In the genomic region with DNA sequence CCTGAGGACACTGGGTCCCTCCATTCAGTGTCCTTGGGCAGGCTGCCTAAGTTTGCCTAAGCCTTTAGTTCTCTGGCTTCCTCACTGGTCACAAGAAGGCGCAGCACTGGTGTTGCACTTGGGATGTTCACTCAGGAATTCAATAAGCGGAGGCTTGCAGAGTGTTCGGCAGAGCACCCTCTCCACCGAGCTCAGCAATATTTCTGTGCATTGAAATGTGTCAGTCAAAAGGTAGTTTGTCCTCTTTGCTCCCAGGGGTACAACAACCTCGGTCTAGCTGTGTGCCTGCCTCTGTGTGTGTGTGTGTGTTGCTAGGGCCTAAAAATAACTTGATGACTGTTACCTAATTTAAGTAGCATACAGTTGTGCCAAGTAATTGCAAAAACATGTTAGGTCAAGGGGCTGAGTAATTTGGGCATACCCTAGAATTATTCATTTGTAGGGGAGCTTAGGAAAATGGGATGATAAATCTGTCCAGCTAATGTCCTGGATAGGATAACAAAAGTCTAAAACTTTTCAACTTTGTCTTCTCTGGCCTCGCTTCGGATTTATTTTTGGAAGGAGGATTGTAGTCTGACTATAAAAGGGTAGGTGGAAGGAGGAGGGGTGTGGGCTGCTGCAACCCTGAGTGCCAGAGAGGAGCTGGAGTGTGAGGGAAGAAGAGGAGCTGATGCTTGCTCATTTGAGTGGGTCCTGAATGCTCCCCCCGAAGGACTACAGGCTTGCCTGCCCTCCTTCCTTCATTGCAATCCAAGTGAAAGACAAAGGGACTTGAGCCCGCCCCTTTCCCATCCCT, we compare ENCODE assay signal across 8 mouse cellular contexts. TPM values are rescaled to one million over a fixed set of nuclear protein-coding genes. Genes with fewer than 3 reads are reported as not detected.
DNase-seq lines count a peak whose midpoint lies in the region; ATAC-seq and TF ChIP-seq lines count a peak whose summit lies in the region.

No protein-coding gene starts in this region.

- H3K4me2 ChIP-seq in midbrain, embryonic 13.5 days (replicated peaks): 0 out of 2 replicates have a peak overlapping the region, but pooled peaks have one; percentile 16
- no peak overlapping the region for H3K4me2 ChIP-seq in midbrain, embryonic 11.5 days
- H3K4me2 ChIP-seq in embryonic facial prominence, embryonic 13.5 days: no peak overlapping the region; the same call in 1 of the 2 replicates

- no peak overlapping the region; the same call in 1 of the 2 replicates for H3K9ac ChIP-seq in midbrain, embryonic 13.5 days (replicated peaks)
- H3K9ac ChIP-seq in midbrain, embryonic 11.5 days (ENCODE audit: low read length): no peak overlapping the region
- H3K9ac ChIP-seq in embryonic facial prominence, embryonic 13.5 days: peak overlapping the region; percentile 47; the same call in 1 of the 2 replicates

- no peak overlapping the region for H3K27ac ChIP-seq in midbrain, embryonic 13.5 days
- no peak overlapping the region for H3K27ac ChIP-seq in midbrain, embryonic 11.5 days (ENCODE audit: low read depth, low read length)
- H3K27ac ChIP-seq in embryonic facial prominence, embryonic 13.5 days: peak overlapping the region; percentile 69; the same call in 1 of the 2 replicates
- peak overlapping the region; percentile 11 for H3K27ac ChIP-seq in small intestine, adult 2 months (ENCODE audit: insufficient read depth, low read depth, low read length)

- peaks cover 28% of the 10 kb centered on the region for H3K4me1 ChIP-seq in midbrain, embryonic 13.5 days (replicated peaks)
- 0 out of 2 replicates have a peak, but pooled peaks cover under 1% of the 10 kb centered on the region for H3K4me1 ChIP-seq in midbrain, embryonic 11.5 days (ENCODE audit: control insufficient read depth, insufficient read depth, low read length)
- H3K4me1 ChIP-seq in embryonic facial prominence, embryonic 13.5 days: peaks cover 27% of the 10 kb centered on the region
- H3K4me1 ChIP-seq in small intestine, adult 2 months (ENCODE audit: control insufficient read depth, insufficient read depth, insufficient read length, low read length): no peaks in the 10 kb centered on the region

- intact Hi-C loops in heart, postnatal 36 days (cut with DNase I): no loop called here
- intact Hi-C loops in left cerebral cortex, postnatal 10 days (cut with DNase I): no loop called here

- no peak for TF ChIP-seq POLR2A in small intestine, adult 2 months (IDR thresholded peaks at IDR 0.05; ENCODE audit: low read depth, low read length)

- no peaks in the 10 kb centered on the region for H3K9me3 ChIP-seq in midbrain, embryonic 13.5 days
- H3K9me3 ChIP-seq in midbrain, embryonic 11.5 days (ENCODE audit: control insufficient read depth, low read length): no peaks in the 10 kb centered on the region
- H3K9me3 ChIP-seq in embryonic facial prominence, embryonic 13.5 days: no peaks in the 10 kb centered on the region

- no peaks in the 10 kb centered on the region; the same call in 1 of the 2 replicates for H3K36me3 ChIP-seq in midbrain, embryonic 13.5 days
- no peaks in the 10 kb centered on the region for H3K36me3 ChIP-seq in midbrain, embryonic 11.5 days (ENCODE audit: control insufficient read depth, insufficient read depth, low read length)
- H3K36me3 ChIP-seq in embryonic facial prominence, embryonic 13.5 days: 0 out of 2 replicates have a peak, but pooled peaks cover 6% of the 10 kb centered on the region
- H3K36me3 ChIP-seq in small intestine, adult 2 months (ENCODE audit: control insufficient read depth, insufficient read depth, low read length): peaks cover 2% of the 10 kb centered on the region; the same call in 1 of the 2 replicates

- WGBS in midbrain, embryonic 13.5 days: 69% methylated on average over 9 of the region's 9 CpGs
- 79% methylated on average over 9 of the region's 9 CpGs for WGBS in midbrain, embryonic 11.5 days
- WGBS in embryonic facial prominence, embryonic 13.5 days: 54% methylated on average over 9 of the region's 9 CpGs
- 73% methylated on average over 9 of the region's 9 CpGs for WGBS in small intestine, adult 2 months

- DNase-seq in midbrain, embryonic 11.5 days (ENCODE audit: low spot score, missing footprints): no peak
- DNase-seq in heart, postnatal 36 days: peak; percentile 56 to 67
- no peak for DNase-seq in spleen, postnatal 10 days (ENCODE audit: low spot score in 2 of 2)
- no peak for DNase-seq in left cerebral cortex, postnatal 10 days (ENCODE audit: extremely low spot score in 1 of 2, low spot score in 2 of 2)

- TF ChIP-seq CTCF in small intestine, adult 2 months (IDR thresholded peaks at IDR 0.05; ENCODE audit: extremely low read depth, insufficient read length, insufficient replicate concordance, low read depth, low read length): no peak

- H3K4me3 ChIP-seq in midbrain, embryonic 13.5 days (replicated peaks): no peak overlapping the region
- no peak overlapping the region for H3K4me3 ChIP-seq in midbrain, embryonic 11.5 days (ENCODE audit: low read depth, low read length)
- no peak overlapping the region for H3K4me3 ChIP-seq in embryonic facial prominence, embryonic 13.5 days
- no peak overlapping the region for H3K4me3 ChIP-seq in small intestine, adult 2 months (ENCODE audit: low read depth, low read length)

- H3K27me3 ChIP-seq in midbrain, embryonic 13.5 days: no peaks in the 10 kb centered on the region
- no peaks in the 10 kb centered on the region for H3K27me3 ChIP-seq in midbrain, embryonic 11.5 days (ENCODE audit: control insufficient read depth, insufficient read depth, low read length)
- no peaks in the 10 kb centered on the region for H3K27me3 ChIP-seq in embryonic facial prominence, embryonic 13.5 days
- H3K27me3 ChIP-seq in small intestine, adult 2 months (ENCODE audit: control insufficient read depth, insufficient read depth, low read length): no peaks in the 10 kb centered on the region

- no peak for ATAC-seq in midbrain, embryonic 13.5 days
- no peak for ATAC-seq in midbrain, embryonic 11.5 days (ENCODE audit: low FRiP score)
- no peak for ATAC-seq in embryonic facial prominence, embryonic 13.5 days (ENCODE audit: insufficient number of reproducible peaks, insufficient read depth, low FRiP score, low TSS enrichment, low read depth)
- ATAC-seq in granulocyte monocyte progenitor cell, adult 5-6 weeks (replicated peaks; ENCODE audit: poor library complexity, severe bottlenecking): no peak

RNA-seq across cellular contexts. Expression of gene 1700056E22Rik, which starts 7.9 kb away (rescaled TPM):
- polyA plus RNA-seq in midbrain, embryonic 13.5 days (2015; fragmentation: Nextera tagmentation; extraction: Ambion mirVana): 0.94 and 1.6 TPM in 2 replicates
- 1.4 and 2.0 TPM in 2 replicates for polyA plus RNA-seq in midbrain, embryonic 11.5 days (2014; fragmentation: Nextera tagmentation; extraction: Ambion mirVana)
- polyA plus RNA-seq in embryonic facial prominence, embryonic 13.5 days (2015; fragmentation: Nextera tagmentation; extraction: Ambion mirVana): 1.1 and 1.5 TPM in 2 replicates
- 1 to 10 TPM; 1.0 to 1.2 TPM for total RNA-seq in heart, postnatal 36 days (2021)
- 0.19 and 1.6 TPM in 2 replicates for polyA plus RNA-seq in small intestine, adult 2 months (2012; rRNA removed)
- not detected in 2 replicates for total RNA-seq in granulocyte monocyte progenitor cell, adult 5-6 weeks (2014; fragmentation: Nextera tagmentation)
- 0.95 TPM in 1 of 2 replicates, not detected in the other for total RNA-seq in granulocyte monocyte progenitor cell, adult 5-6 weeks (2017)
- under 1 TPM; 0.36 TPM for total RNA-seq in left cerebral cortex, postnatal 10 days (2021)

RNA-seq across cellular contexts. Expression of gene Dusp10, which starts 28.9 kb away (rescaled TPM):
- polyA plus RNA-seq in midbrain, embryonic 13.5 days (2015; fragmentation: Nextera tagmentation; extraction: Ambion mirVana): 5.7 and 6.1 TPM in 2 replicates
- polyA plus RNA-seq in midbrain, embryonic 11.5 days (2014; fragmentation: Nextera tagmentation; extraction: Ambion mirVana): 9.0 and 10.4 TPM in 2 replicates
- 13.1 and 14.1 TPM in 2 replicates for polyA plus RNA-seq in embryonic facial prominence, embryonic 13.5 days (2015; fragmentation: Nextera tagmentation; extraction: Ambion mirVana)
- 1 to 10 TPM; 4.6 to 9.2 TPM for total RNA-seq in heart, postnatal 36 days (2021)
- 7.6 and 26.9 TPM in 2 replicates for polyA plus RNA-seq in small intestine, adult 2 months (2012; rRNA removed)
- 0.96 and 1.4 TPM in 2 replicates for total RNA-seq in granulocyte monocyte progenitor cell, adult 5-6 weeks (2014; fragmentation: Nextera tagmentation)
- 2.8 and 5.8 TPM in 2 replicates for total RNA-seq in granulocyte monocyte progenitor cell, adult 5-6 weeks (2017)
- 1 to 10 TPM; 5.2 to 5.3 TPM for total RNA-seq in left cerebral cortex, postnatal 10 days (2021)

Comparison
In these comparisons a context has a peak if more than half of its experiments do, and no peak if none do; other contexts are left out.
1. H3K27ac ChIP-seq: peak in embryonic facial prominence, embryonic 13.5 days (single experiment) and small intestine, adult 2 months (single experiment); none in midbrain, embryonic 13.5 days (single experiment) and midbrain, embryonic 11.5 days (single experiment).
2. DNase-seq: peak in heart, postnatal 36 days (2 of 2); none in midbrain, embryonic 11.5 days (single experiment), spleen, postnatal 10 days (0 of 2) and left cerebral cortex, postnatal 10 days (0 of 2).